Mouse (Mus musculus) heart, embryonic 15.5 days (tissue): ENCODE measurements around the gene Cdh11. TPM values are rescaled to one million over a fixed set of nuclear protein-coding genes. Genes with fewer than 3 reads are reported as not detected.

ENCODE experiments used
- ATAC-seq: fragments of 200-750 bp; cut with Nextera tagmentation; replicated peaks from 2 replicates; pipeline ENCODE4 v1.8.0; 2017; ENCODE audit warnings: low read depth, moderate TSS enrichment; ENCODE audit not compliant: insufficient number of reproducible peaks, insufficient read depth, low FRiP score
- H3K27ac ChIP-seq: fragments of 300-500 bp; sonication (generic); 2 replicates; pipeline ENCODE4 v1.5.1; 2015; ENCODE audit warnings: mild to moderate bottlenecking, inconsistent platforms
- H3K27me3 ChIP-seq: fragments of 300-500 bp; sonication (generic); 2 replicates; pipeline ENCODE4 v1.6.1; 2015; ENCODE audit warnings: inconsistent platforms
- H3K36me3 ChIP-seq: fragments of 300-500 bp; sonication (generic); 2 replicates; pipeline ENCODE4 v1.6.1; 2015; ENCODE audit warnings: mild to moderate bottlenecking, inconsistent platforms
- H3K4me1 ChIP-seq: fragments of 300-500 bp; sonication (generic); replicated peaks from 2 replicates; pipeline ENCODE4 v1.6.1; 2015; ENCODE audit warnings: inconsistent platforms
- H3K4me2 ChIP-seq: fragments of 300-500 bp; sonication (generic); 2 replicates; pipeline ENCODE4 v1.6.1; 2015; ENCODE audit warnings: inconsistent platforms, mild to moderate bottlenecking, moderate library complexity
- H3K4me3 ChIP-seq: fragments of 300-500 bp; sonication (generic); 2 replicates; pipeline ENCODE4 v1.5.1; 2015; ENCODE audit warnings: mild to moderate bottlenecking, inconsistent platforms
- H3K9ac ChIP-seq: fragments of 300-500 bp; sonication (generic); 2 replicates; pipeline ENCODE4 v1.6.1; 2015; ENCODE audit warnings: mild to moderate bottlenecking, inconsistent platforms
- H3K9me3 ChIP-seq: fragments of 300-500 bp; sonication (generic); replicated peaks from 2 replicates; pipeline ENCODE4 v1.6.1; 2016; ENCODE audit warnings: inconsistent platforms
- WGBS: fragments of 180-500 bp; shearing (Covaris S2); methylation state at CpG from one replicate; pipeline ENCODE4 v1.1.7; 2015; ENCODE audit warnings: mixed read lengths; 5-methylcytosine and 5-hydroxymethylcytosine counted together
- microRNA-seq: library from miRNA; unstranded; fragments of <30 nt; microRNA quantifications from one replicate; pipeline ENCODE4, GENCODE M21; 2016
- polyA plus RNA-seq: library from polyadenylated mRNA; unstranded; fragments of >200 nt; fragmentation: Nextera tagmentation; extraction: Ambion mirVana; gene quantifications from 2 replicates; pipeline ENCODE4 v1.2.1, GENCODE M21; 2015

Cdh11 gene
- polyA plus RNA-seq, 1 experiment from 2014 or later = 42.2 TPM

GRCm38 (mm10) chr8:102601327-102601726 is 184.1 kb downstream of the Cdh11 start:
- no peak overlapping the region for H3K4me3 ChIP-seq
- no peak for ATAC-seq
- H3K36me3 ChIP-seq = no peaks in the 10 kb centered on the region
- whole genome bisulfite sequencing = 43% methylated on average over 4 of the region's 4 CpGs
- H3K27me3 ChIP-seq = no peaks in the 10 kb centered on the region
- H3K9me3 ChIP-seq = no peaks in the 10 kb centered on the region
- no peak overlapping the region for H3K4me2 ChIP-seq
- H3K27ac ChIP-seq = no peak overlapping the region
- H3K4me1 ChIP-seq = peaks cover 5% of the 10 kb centered on the region
- no peak overlapping the region for H3K9ac ChIP-seq

GRCm38 (mm10) chr8:102596523-102596922 is 188.9 kb downstream of the Cdh11 start:
- no peak overlapping the region for H3K4me3 ChIP-seq
- 3% methylated on average over 3 of the region's 3 CpGs for WGBS
- ATAC-seq = peak; percentile 87
- peaks cover 11% of the 10 kb centered on the region for H3K4me1 ChIP-seq
- no peaks in the 10 kb centered on the region for H3K27me3 ChIP-seq
- no peak overlapping the region for H3K9ac ChIP-seq
- no peaks in the 10 kb centered on the region for H3K36me3 ChIP-seq
- H3K9me3 ChIP-seq = no peaks in the 10 kb centered on the region
- peak overlapping the region; percentile 45; the same call in 1 of the 2 replicates for H3K27ac ChIP-seq
- no peak overlapping the region for H3K4me2 ChIP-seq

DNA sequence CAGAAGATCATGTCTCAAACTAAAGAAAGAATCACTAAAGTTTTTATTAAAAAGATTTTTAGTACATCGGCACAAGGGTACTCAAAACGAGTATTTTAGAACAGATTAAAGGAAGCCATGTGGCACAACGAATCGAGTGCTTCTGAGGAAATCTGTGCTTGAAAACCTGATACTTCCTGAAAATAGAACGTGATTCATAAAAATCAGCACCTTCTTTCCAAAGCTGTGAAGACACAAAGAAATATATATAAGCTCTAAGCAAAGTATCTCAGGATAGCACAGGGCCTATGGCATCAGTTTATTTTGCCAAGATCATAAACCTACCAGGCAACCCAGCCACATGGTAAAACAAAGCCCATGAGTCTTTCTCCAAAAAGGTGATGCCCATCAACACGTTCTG is 191.5 kb downstream of the Cdh11 start:
- Histone ChIP-seq H3K27ac (no peak overlapping the region), H3K9me3 (no peaks in the 10 kb centered on the region), H3K36me3 (no peaks in the 10 kb centered on the region), H3K4me2 (no peak overlapping the region), H3K4me1 (peaks cover 11% of the 10 kb centered on the region), H3K27me3 (no peaks in the 10 kb centered on the region), H3K9ac (no peak overlapping the region), H3K4me3 (no peak overlapping the region)
- no peak for ATAC-seq
- WGBS = 82% methylated on average over 6 of the region's 6 CpGs

Small RNA genes within 50 kb of the gene (microRNA-seq; reads per million reads assigned to microRNA genes)
- not detected for gene Gm26301
